25 mouse cellular contexts compared by ENCODE assay signal in the genomic region with DNA sequence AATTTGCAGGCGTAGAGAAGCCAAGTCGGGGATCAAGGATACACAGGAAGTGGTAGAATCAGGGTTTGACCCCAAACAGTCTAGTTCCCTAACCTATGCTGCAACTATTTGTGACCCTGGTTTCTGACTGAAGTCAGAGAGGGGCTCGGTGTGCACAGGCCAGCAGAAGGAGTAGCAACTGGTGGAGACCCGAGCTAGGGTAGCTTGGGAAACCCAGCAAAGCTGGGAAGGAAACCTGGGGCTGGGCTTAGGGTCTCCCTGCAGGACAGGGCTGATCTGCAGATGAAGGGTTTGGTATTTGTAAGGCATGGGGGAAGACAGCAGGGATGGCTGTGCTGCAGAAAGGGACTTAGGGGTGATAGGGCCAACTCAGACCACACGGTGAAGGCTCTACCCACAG. TPM values are rescaled to one million over a fixed set of nuclear protein-coding genes. Genes with fewer than 3 reads are reported as not detected.
DNase-seq lines count a peak whose midpoint lies in the region; ATAC-seq lines count a peak whose summit lies in the region.
"Had no signal": no experiment of that assay in that cellular context is flagged by ENCODE, and none has a peak within 500 bp of the region (broad histone marks: within the 10 kb centered on the region; RNA-seq: fewer than 3 reads in every experiment).

No protein-coding gene starts in this region.

- 61% methylated on average over 5 of the region's 5 CpGs for WGBS in heart, embryonic 11.5 days (ENCODE audit: insufficient replicate concordance)
- WGBS in kidney, embryonic 16.5 days: 68% methylated on average over 5 of the region's 5 CpGs
- WGBS in kidney, embryonic 15.5 days: 67% methylated on average over 5 of the region's 5 CpGs

- H3K27me3 ChIP-seq in heart, embryonic 11.5 days (ENCODE audit: control insufficient read depth, insufficient read depth, low read length): peaks cover 2% of the 10 kb centered on the region; the same call in 1 of the 2 replicates
- peaks cover 27% of the 10 kb centered on the region for H3K27me3 ChIP-seq in kidney, embryonic 16.5 days (ENCODE audit: insufficient read depth, low read length)
- peaks cover 78% of the 10 kb centered on the region for H3K27me3 ChIP-seq in kidney, embryonic 15.5 days
- H3K27me3 ChIP-seq: forebrain, embryonic 15.5 days; midbrain, embryonic 13.5 days; stomach, embryonic 15.5 days had no signal

- peaks cover 17% of the 10 kb centered on the region for H3K4me1 ChIP-seq in heart, embryonic 11.5 days (ENCODE audit: control insufficient read depth, insufficient read depth, low read length)
- peaks cover 45% of the 10 kb centered on the region for H3K4me1 ChIP-seq in kidney, embryonic 16.5 days (ENCODE audit: insufficient read depth, low read length)
- peaks cover 45% of the 10 kb centered on the region for H3K4me1 ChIP-seq in kidney, embryonic 15.5 days

- no peaks in the 10 kb centered on the region; the same call in 1 of the 2 replicates for H3K9me3 ChIP-seq in heart, embryonic 11.5 days (replicated peaks; ENCODE audit: control insufficient read depth, low read length)
- no peaks in the 10 kb centered on the region for H3K9me3 ChIP-seq in kidney, embryonic 16.5 days (ENCODE audit: low read length)
- H3K9me3 ChIP-seq in kidney, embryonic 15.5 days (replicated peaks): no peaks in the 10 kb centered on the region; the same call in 1 of the 2 replicates
- H3K9me3 ChIP-seq: forebrain, embryonic 15.5 days; midbrain, embryonic 13.5 days; neural tube, embryonic 13.5 days; stomach, embryonic 15.5 days had no signal

- H3K4me3 ChIP-seq in heart, embryonic 11.5 days (ENCODE audit: low read depth, low read length): no peak overlapping the region
- no peak overlapping the region for H3K4me3 ChIP-seq in kidney, embryonic 16.5 days (ENCODE audit: low read length)
- no peak overlapping the region for H3K4me3 ChIP-seq in kidney, embryonic 15.5 days (replicated peaks)
- H3K4me3 ChIP-seq: forebrain, embryonic 15.5 days; hindbrain, embryonic 10.5 days; midbrain, embryonic 13.5 days; neural tube, embryonic 13.5 days; stomach, embryonic 15.5 days had no signal

- intact Hi-C loops in left cerebral cortex, postnatal 25 days (cut with DNase I): no loop called here

- no peak overlapping the region for H3K9ac ChIP-seq in heart, embryonic 11.5 days (ENCODE audit: low read depth, low read length)
- H3K9ac ChIP-seq in kidney, embryonic 16.5 days (replicated peaks; ENCODE audit: low read length): no peak overlapping the region
- no peak overlapping the region for H3K9ac ChIP-seq in kidney, embryonic 15.5 days
- H3K9ac ChIP-seq: forebrain, embryonic 15.5 days; midbrain, embryonic 13.5 days; neural tube, embryonic 13.5 days; stomach, embryonic 15.5 days had no signal

- DNase-seq in heart, adult 11 months: peak; percentile 88
- peak; percentile 34 for DNase-seq in testis, postnatal 10 days (ENCODE audit: low spot score)
- DNase-seq in testis, postnatal 14 days (ENCODE audit: low spot score): no peak
- no peak for DNase-seq in frontal cortex, adult 2 months (ENCODE audit: extremely low spot score in 1 of 2, low spot score in 1 of 2)
- DNase-seq in left cerebral cortex, postnatal 25 days (ENCODE audit: low spot score in 2 of 2): no peak
- DNase-seq: adrenal gland, adult 8-10 months; cerebellum, adult 8-10 months; gastrocnemius, postnatal 25 days; right cerebral cortex, postnatal 25 days had no signal

- no peak overlapping the region for H3K27ac ChIP-seq in heart, embryonic 11.5 days (ENCODE audit: low read depth, low read length)
- peak overlapping the region; percentile 51 for H3K27ac ChIP-seq in kidney, embryonic 16.5 days (ENCODE audit: low read length)
- H3K27ac ChIP-seq in kidney, embryonic 15.5 days: no peak overlapping the region
- H3K27ac ChIP-seq: forebrain, embryonic 15.5 days; hindbrain, postnatal 0 days; midbrain, embryonic 13.5 days; neural tube, embryonic 13.5 days; stomach, embryonic 15.5 days had no signal

- no peak overlapping the region for H3K4me2 ChIP-seq in heart, embryonic 11.5 days
- H3K4me2 ChIP-seq in kidney, embryonic 16.5 days (replicated peaks; ENCODE audit: low read depth, low read length): no peak overlapping the region
- H3K4me2 ChIP-seq in kidney, embryonic 15.5 days: no peak overlapping the region
- H3K4me2 ChIP-seq: forebrain, embryonic 15.5 days; midbrain, embryonic 13.5 days; neural tube, embryonic 13.5 days; stomach, embryonic 15.5 days had no signal

- H3K36me3 ChIP-seq in heart, embryonic 11.5 days (ENCODE audit: control insufficient read depth, insufficient read depth, low read length): no peaks in the 10 kb centered on the region
- no peaks in the 10 kb centered on the region for H3K36me3 ChIP-seq in kidney, embryonic 16.5 days (ENCODE audit: insufficient read depth, low read length)
- no peaks in the 10 kb centered on the region for H3K36me3 ChIP-seq in kidney, embryonic 15.5 days
- H3K36me3 ChIP-seq: forebrain, embryonic 15.5 days; hindbrain, embryonic 10.5 days; midbrain, embryonic 13.5 days; neural tube, embryonic 13.5 days; stomach, embryonic 15.5 days had no signal

- no peak for ATAC-seq in heart, embryonic 11.5 days (replicated peaks; ENCODE audit: insufficient number of reproducible peaks, low FRiP score, low TSS enrichment)
- ATAC-seq in kidney, embryonic 16.5 days (ENCODE audit: low FRiP score, low TSS enrichment): no peak
- no peak for ATAC-seq in kidney, embryonic 15.5 days (replicated peaks; ENCODE audit: low FRiP score)
- ATAC-seq: CD4-positive, CD25-positive, alpha-beta regulatory T cell, adult 4 months; forebrain, embryonic 15.5 days; hindbrain, postnatal 0 days; midbrain, embryonic 13.5 days; Patski had no signal

RNA-seq across cellular contexts. Expression of gene Pck1, which starts 24.6 kb away (rescaled TPM):
- not detected in 2 replicates for polyA plus RNA-seq in heart, embryonic 11.5 days (2014; fragmentation: Nextera tagmentation; extraction: Ambion mirVana)
- 35.4 and 38.4 TPM in 2 replicates for polyA plus RNA-seq in kidney, embryonic 16.5 days (2015; fragmentation: Nextera tagmentation; extraction: Ambion mirVana)
- 17.9 and 18.0 TPM in 2 replicates for polyA plus RNA-seq in kidney, embryonic 15.5 days (2015; fragmentation: Nextera tagmentation; extraction: Ambion mirVana)
- 0.06 and 0.13 TPM in 2 replicates for polyA plus RNA-seq in frontal cortex, adult 2 months (2012; rRNA removed)
- total RNA-seq in left cerebral cortex, postnatal 25 days (2021): not detected
- total RNA-seq: layer of hippocampus, postnatal 10 days had no signal
- polyA plus RNA-seq: CD4-positive, CD25-positive, alpha-beta regulatory T cell, adult 4 months; embryonic facial prominence, embryonic 11.5 days; forebrain, embryonic 15.5 days; hindbrain, embryonic 10.5 days; hindbrain, postnatal 0 days; midbrain, embryonic 13.5 days; neural tube, embryonic 13.5 days; Patski had no signal

RNA-seq across cellular contexts. Expression of gene Zbp1, which starts 41.2 kb away (rescaled TPM):
- not detected in 2 replicates for polyA plus RNA-seq in heart, embryonic 11.5 days (2014; fragmentation: Nextera tagmentation; extraction: Ambion mirVana)
- 0.67 TPM in 1 of 2 replicates, not detected in the other for polyA plus RNA-seq in kidney, embryonic 16.5 days (2015; fragmentation: Nextera tagmentation; extraction: Ambion mirVana)
- polyA plus RNA-seq in kidney, embryonic 15.5 days (2015; fragmentation: Nextera tagmentation; extraction: Ambion mirVana): 0.40 and 0.64 TPM in 2 replicates
- 0.40 and 1.1 TPM in 2 replicates for polyA plus RNA-seq in frontal cortex, adult 2 months (2012; rRNA removed)
- not detected for total RNA-seq in left cerebral cortex, postnatal 25 days (2021)
- total RNA-seq: hindbrain, postnatal 0 days; layer of hippocampus, postnatal 10 days had no signal
- polyA plus RNA-seq: embryonic facial prominence, embryonic 11.5 days had no signal

RNA-seq across cellular contexts. Expression of gene Ctcfl, which starts 58.2 kb away (rescaled TPM):
- 0.39 and 0.42 TPM in 2 replicates for polyA plus RNA-seq in heart, embryonic 11.5 days (2014; fragmentation: Nextera tagmentation; extraction: Ambion mirVana)
- 0.07 and 0.10 TPM in 2 replicates for polyA plus RNA-seq in kidney, embryonic 16.5 days (2015; fragmentation: Nextera tagmentation; extraction: Ambion mirVana)
- polyA plus RNA-seq in kidney, embryonic 15.5 days (2015; fragmentation: Nextera tagmentation; extraction: Ambion mirVana): 0.12 and 0.21 TPM in 2 replicates
- not detected in 2 replicates for polyA plus RNA-seq in frontal cortex, adult 2 months (2012; rRNA removed)
- under 1 TPM in 1 of 2 experiments, not detected in 1; 0.14 TPM for total RNA-seq in left cerebral cortex, postnatal 25 days (2021)
- total RNA-seq: gastrocnemius, postnatal 25 days; hindbrain, postnatal 0 days; layer of hippocampus, postnatal 10 days had no signal
- polyA plus RNA-seq: CD4-positive, CD25-positive, alpha-beta regulatory T cell, adult 4 months; embryonic facial prominence, embryonic 11.5 days; hindbrain, postnatal 0 days; large intestine, adult 2 months; limb, embryonic 14.5 days; lung, postnatal 0 days; Patski had no signal

Comparison
In these comparisons a context has a peak if more than half of its experiments do, and no peak if none do; other contexts are left out.
1. DNase-seq: peak in heart, adult 11 months (single experiment) and testis, postnatal 10 days (single experiment); none in testis, postnatal 14 days (single experiment), frontal cortex, adult 2 months (0 of 2) and left cerebral cortex, postnatal 25 days (0 of 2).
2. RNA of gene Pck1, which starts 24.6 kb away (polyA plus RNA-seq): 35.4 to 38.4 TPM in kidney, embryonic 16.5 days and 17.9 to 18.0 TPM in kidney, embryonic 15.5 days; 0.06 to 0.13 TPM in frontal cortex, adult 2 months and not detected in heart, embryonic 11.5 days; every median in the first group is over 10 times any median in the second.